Mouse (Mus musculus): ENCODE results near the gene Thsd4. TPM values are rescaled to one million over a fixed set of nuclear protein-coding genes. Genes with fewer than 3 reads are reported as not detected.
"Not testable (repeated sequence)": the region's sequence is repeated elsewhere in the genome, so short reads cannot be mapped to it uniquely, and the experiment has no call there.

Gene Thsd4
- polyA plus RNA-seq, 1 experiment from 2014 or later: 24.5 TPM

DNA sequence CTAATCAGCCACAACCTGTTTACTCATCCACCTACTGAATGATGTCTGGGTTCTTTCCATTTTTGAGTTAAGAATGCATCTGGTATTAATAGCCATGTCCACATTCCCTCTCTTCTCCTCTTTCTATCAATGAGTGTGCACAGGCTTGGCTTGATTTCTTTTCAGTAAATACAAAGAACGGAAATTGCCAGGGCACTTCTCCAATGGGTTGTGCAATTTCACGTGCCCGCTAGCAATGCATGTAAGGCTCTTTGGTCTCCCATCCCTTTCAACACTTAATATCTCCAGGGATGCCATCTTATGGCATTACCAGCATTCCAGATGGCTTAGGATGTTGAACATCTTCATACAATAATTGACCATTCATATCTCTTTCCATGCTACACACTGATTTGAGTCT, 345.5 kb downstream of the Thsd4 start:
- H3K4me3 ChIP-seq (ENCODE audit: low read length): no peak overlapping the region
- no peak overlapping the region for H3K4me2 ChIP-seq (replicated peaks; ENCODE audit: low read depth, low read length)
- H3K9ac ChIP-seq (replicated peaks; ENCODE audit: low read length): no peak overlapping the region
- ATAC-seq (ENCODE audit: low FRiP score, low TSS enrichment): no peak
- no peaks in the 10 kb centered on the region; the same call in 1 of the 2 replicates for H3K4me1 ChIP-seq (ENCODE audit: insufficient read depth, low read length)
- H3K27ac ChIP-seq (ENCODE audit: low read length): no peak overlapping the region
- no peaks in the 10 kb centered on the region for H3K9me3 ChIP-seq (ENCODE audit: low read length)
- H3K36me3 ChIP-seq (ENCODE audit: insufficient read depth, low read length): no peaks in the 10 kb centered on the region
- 98% methylated on average over 3 of the region's 3 CpGs for WGBS
- no peaks in the 10 kb centered on the region for H3K27me3 ChIP-seq (ENCODE audit: insufficient read depth, low read length)

DNA sequence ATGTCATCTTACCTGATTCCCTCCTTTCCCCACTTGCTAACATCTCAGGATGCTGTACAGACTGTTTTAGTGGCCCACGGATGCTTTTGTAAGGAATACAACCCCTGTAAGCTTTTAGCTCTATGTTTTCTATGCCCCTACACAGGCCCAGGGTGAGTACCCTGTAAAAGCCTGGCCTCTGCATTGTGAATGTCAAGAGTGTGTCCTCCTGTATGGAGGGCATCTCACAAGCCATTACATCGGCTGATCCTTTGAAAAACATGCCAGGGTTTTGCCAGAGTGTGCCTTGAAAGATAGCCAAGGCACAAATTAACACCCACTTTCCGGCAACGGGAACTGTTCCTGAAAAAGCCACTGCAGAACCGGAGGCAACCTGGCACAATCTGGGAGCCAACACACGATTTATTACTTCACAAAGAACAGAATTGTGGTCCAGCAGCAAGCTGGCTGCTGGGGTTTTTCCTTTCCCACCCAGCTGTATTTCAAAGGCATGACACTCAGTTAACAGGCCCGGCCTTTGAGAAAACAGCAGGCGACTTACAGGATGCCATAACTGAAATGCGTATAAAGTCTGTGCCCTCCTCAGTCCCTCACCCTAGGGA, 349.3 kb downstream of the Thsd4 start:
- not testable (repeated sequence) for H3K27me3 ChIP-seq (ENCODE audit: insufficient read depth, low read length); ATAC-seq (ENCODE audit: low FRiP score, low TSS enrichment); H3K9me3 ChIP-seq (ENCODE audit: low read length); H3K9ac ChIP-seq (replicated peaks; ENCODE audit: low read length); H3K36me3 ChIP-seq (ENCODE audit: insufficient read depth, low read length); H3K4me2 ChIP-seq (replicated peaks; ENCODE audit: low read depth, low read length); H3K4me3 ChIP-seq (ENCODE audit: low read length); H3K27ac ChIP-seq (ENCODE audit: low read length); H3K4me1 ChIP-seq (ENCODE audit: insufficient read depth, low read length)
- WGBS: 23% methylated on average over 8 of the region's 9 CpGs

GRCm38 (mm10) chr9:60166990-60167389, 354.9 kb downstream of the Thsd4 start:
- no peak for ATAC-seq (ENCODE audit: low FRiP score, low TSS enrichment)
- Histone ChIP-seq H3K9me3 (ENCODE audit: low read length) (no peaks in the 10 kb centered on the region), H3K9ac (replicated peaks; ENCODE audit: low read length) (no peak overlapping the region), H3K4me3 (ENCODE audit: low read length) (no peak overlapping the region), H3K36me3 (ENCODE audit: insufficient read depth, low read length) (no peaks in the 10 kb centered on the region), H3K4me1 (ENCODE audit: insufficient read depth, low read length) (no peaks in the 10 kb centered on the region), H3K27ac (ENCODE audit: low read length) (no peak overlapping the region), H3K4me2 (replicated peaks; ENCODE audit: low read depth, low read length) (no peak overlapping the region), H3K27me3 (ENCODE audit: insufficient read depth, low read length) (no peaks in the 10 kb centered on the region)
- 74% methylated on average over 4 of the region's 4 CpGs for WGBS

- no peak overlapping the region for H3K9ac ChIP-seq (replicated peaks; ENCODE audit: low read length)
- no peak overlapping the region for H3K4me2 ChIP-seq (replicated peaks; ENCODE audit: low read depth, low read length)
- 0 out of 2 replicates have a peak, but pooled peaks cover 2% of the 10 kb centered on the region for H3K4me1 ChIP-seq (ENCODE audit: insufficient read depth, low read length)
- no peak overlapping the region for H3K4me3 ChIP-seq (ENCODE audit: low read length)
- H3K9me3 ChIP-seq (ENCODE audit: low read length): no peaks in the 10 kb centered on the region
- H3K36me3 ChIP-seq (ENCODE audit: insufficient read depth, low read length): no peaks in the 10 kb centered on the region
- WGBS: 10% methylated on average over 5 of the region's 5 CpGs
- no peaks in the 10 kb centered on the region for H3K27me3 ChIP-seq (ENCODE audit: insufficient read depth, low read length)
- no peak for ATAC-seq (ENCODE audit: low FRiP score, low TSS enrichment)
- no peak overlapping the region for H3K27ac ChIP-seq (ENCODE audit: low read length)
These were observed 361.0 kb downstream of the Thsd4 start for GRCm38 (mm10) chr9:60160855-60161254.

DNA sequence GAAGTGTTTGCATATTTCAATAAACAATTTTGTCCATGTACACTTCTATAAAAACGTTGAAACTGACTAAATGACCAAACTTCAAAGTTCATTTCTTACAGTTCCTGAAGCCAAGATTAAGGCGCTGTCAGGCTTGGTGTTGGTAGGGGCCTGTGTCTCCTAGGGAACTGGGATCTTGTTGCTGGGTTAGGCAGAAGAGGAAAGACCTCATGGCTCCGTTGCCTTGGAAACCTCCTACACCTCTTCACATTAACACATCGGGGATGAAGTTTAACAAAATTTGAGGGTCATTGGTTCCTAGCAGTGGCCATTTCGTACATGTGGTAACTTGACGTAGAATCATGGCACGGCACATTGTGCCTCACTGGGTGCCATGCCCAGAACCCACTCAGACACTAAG, 361.7 kb downstream of the Thsd4 start:
- 69% methylated on average over 7 of the region's 7 CpGs for WGBS

GRCm38 (mm10) chr9:60152990-60153389, 368.9 kb downstream of the Thsd4 start:
- H3K27me3 ChIP-seq (ENCODE audit: insufficient read depth, low read length): no peaks in the 10 kb centered on the region
- no peak for ATAC-seq (ENCODE audit: low FRiP score, low TSS enrichment)
- H3K4me1 ChIP-seq (ENCODE audit: insufficient read depth, low read length): no peaks in the 10 kb centered on the region
- H3K36me3 ChIP-seq (ENCODE audit: insufficient read depth, low read length): no peaks in the 10 kb centered on the region
- no peak overlapping the region for H3K4me3 ChIP-seq (ENCODE audit: low read length)
- no peaks in the 10 kb centered on the region for H3K9me3 ChIP-seq (ENCODE audit: low read length)
- no peak overlapping the region for H3K27ac ChIP-seq (ENCODE audit: low read length)
- no peak overlapping the region for H3K9ac ChIP-seq (replicated peaks; ENCODE audit: low read length)
- no peak overlapping the region for H3K4me2 ChIP-seq (replicated peaks; ENCODE audit: low read depth, low read length)
- 100% methylated on average over 1 of the region's 1 CpGs for WGBS

More for the DNA sequence above, 361.7 kb downstream of the Thsd4 start:
- H3K9ac ChIP-seq (replicated peaks; ENCODE audit: low read length): no peak overlapping the region
- no peaks in the 10 kb centered on the region for H3K9me3 ChIP-seq (ENCODE audit: low read length)
- no peak overlapping the region for H3K27ac ChIP-seq (ENCODE audit: low read length)
- 0 out of 2 replicates have a peak, but pooled peaks cover 2% of the 10 kb centered on the region for H3K4me1 ChIP-seq (ENCODE audit: insufficient read depth, low read length)
- no peaks in the 10 kb centered on the region for H3K36me3 ChIP-seq (ENCODE audit: insufficient read depth, low read length)
- no peaks in the 10 kb centered on the region for H3K27me3 ChIP-seq (ENCODE audit: insufficient read depth, low read length)
- H3K4me3 ChIP-seq (ENCODE audit: low read length): no peak overlapping the region
- ATAC-seq (ENCODE audit: low FRiP score, low TSS enrichment): no peak
- no peak overlapping the region for H3K4me2 ChIP-seq (replicated peaks; ENCODE audit: low read depth, low read length)

DNA sequence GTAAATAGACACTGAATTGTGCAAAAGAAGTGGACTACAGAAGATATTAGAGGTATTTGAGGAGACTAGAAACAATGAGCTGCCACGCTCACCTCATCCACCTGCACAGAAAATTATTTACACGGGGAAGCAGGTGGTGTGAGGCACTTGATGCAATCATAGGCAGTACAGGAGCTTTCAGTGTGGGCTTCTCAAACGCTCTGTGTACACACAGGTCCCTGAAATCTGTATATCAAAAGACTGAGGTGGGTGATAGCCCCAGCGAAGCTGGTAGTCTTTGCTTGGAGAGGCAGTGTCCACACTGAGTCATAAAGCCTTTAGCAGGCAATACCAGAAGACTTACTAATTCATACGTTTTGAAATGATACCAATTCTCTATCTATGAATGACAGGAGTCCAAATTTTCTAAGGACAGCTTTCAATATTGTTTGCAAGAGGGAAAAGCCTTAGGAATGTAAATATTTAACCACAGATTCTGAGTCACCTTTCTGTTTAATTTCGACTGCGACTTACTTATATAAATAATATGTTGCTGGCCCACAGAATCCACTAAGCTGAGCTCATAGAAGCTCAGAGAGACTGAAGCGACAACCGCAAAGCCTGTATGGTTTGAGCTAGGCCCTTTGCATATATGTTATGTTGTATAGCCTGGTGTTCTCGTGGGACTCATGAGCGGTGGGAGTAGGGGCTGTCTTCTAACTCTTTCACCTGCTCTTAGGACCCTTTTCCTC, 369.8 kb downstream of the Thsd4 start:
- H3K4me1 ChIP-seq (ENCODE audit: insufficient read depth, low read length): no peaks in the 10 kb centered on the region
- H3K9ac ChIP-seq (replicated peaks; ENCODE audit: low read length): no peak overlapping the region
- ATAC-seq (ENCODE audit: low FRiP score, low TSS enrichment): no peak
- no peaks in the 10 kb centered on the region for H3K9me3 ChIP-seq (ENCODE audit: low read length)
- H3K27me3 ChIP-seq (ENCODE audit: insufficient read depth, low read length): no peaks in the 10 kb centered on the region
- WGBS: 86% methylated on average over 11 of the region's 11 CpGs
- no peak overlapping the region for H3K27ac ChIP-seq (ENCODE audit: low read length)
- H3K4me3 ChIP-seq (ENCODE audit: low read length): no peak overlapping the region
- no peak overlapping the region for H3K4me2 ChIP-seq (replicated peaks; ENCODE audit: low read depth, low read length)
- H3K36me3 ChIP-seq (ENCODE audit: insufficient read depth, low read length): no peaks in the 10 kb centered on the region

DNA sequence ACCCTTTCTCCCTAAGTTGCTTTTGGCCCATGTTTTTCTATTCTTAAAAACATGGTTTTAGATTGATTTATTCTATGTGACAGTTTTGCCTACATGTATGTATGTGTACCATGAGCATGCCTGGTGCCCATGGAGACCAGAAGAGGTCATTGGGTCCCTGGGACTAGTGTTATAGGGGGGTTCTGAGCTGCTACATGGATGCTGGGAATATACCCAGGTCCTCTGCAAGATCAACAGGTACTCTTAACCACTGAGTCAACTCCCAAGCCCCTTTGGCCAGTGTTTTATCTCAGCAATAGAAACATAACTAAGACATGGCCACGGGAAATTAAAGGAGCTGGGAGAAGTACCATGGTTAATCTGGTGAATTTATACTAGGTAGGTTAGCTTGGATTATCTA, 371.3 kb downstream of the Thsd4 start:
- no peak overlapping the region for H3K4me2 ChIP-seq (replicated peaks; ENCODE audit: low read depth, low read length)
- no peaks in the 10 kb centered on the region for H3K9me3 ChIP-seq (ENCODE audit: low read length)
- no peak overlapping the region for H3K4me3 ChIP-seq (ENCODE audit: low read length)
- H3K27me3 ChIP-seq (ENCODE audit: insufficient read depth, low read length): no peaks in the 10 kb centered on the region
- 77% methylated on average over 1 of the region's 1 CpGs for WGBS
- H3K27ac ChIP-seq (ENCODE audit: low read length): no peak overlapping the region
- H3K36me3 ChIP-seq (ENCODE audit: insufficient read depth, low read length): no peaks in the 10 kb centered on the region
- ATAC-seq (ENCODE audit: low FRiP score, low TSS enrichment): no peak
- no peak overlapping the region for H3K9ac ChIP-seq (replicated peaks; ENCODE audit: low read length)
- no peaks in the 10 kb centered on the region for H3K4me1 ChIP-seq (ENCODE audit: insufficient read depth, low read length)

DNA sequence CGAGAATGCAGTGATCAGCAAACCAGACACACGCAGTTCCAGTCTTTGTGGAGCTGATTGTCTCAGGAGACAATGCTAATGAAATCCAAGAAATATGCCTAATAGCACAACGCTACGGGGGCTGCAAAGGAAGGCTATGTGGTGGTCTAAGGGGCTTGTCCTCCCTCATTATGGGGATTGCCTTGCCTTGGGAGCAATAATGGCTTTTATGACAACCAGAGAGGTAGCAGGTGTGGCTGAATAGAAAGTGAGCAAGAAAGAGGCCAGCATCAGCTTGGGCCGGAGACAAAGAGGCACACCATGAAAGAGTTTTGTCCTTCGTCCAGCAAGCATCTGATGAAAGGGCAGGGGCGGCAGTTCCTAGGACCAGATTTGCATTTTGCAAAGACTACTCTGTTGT, 372.9 kb downstream of the Thsd4 start:
- Histone ChIP-seq H3K9me3 (ENCODE audit: low read length) (no peaks in the 10 kb centered on the region), H3K27ac (ENCODE audit: low read length) (no peak overlapping the region), H3K4me3 (ENCODE audit: low read length) (no peak overlapping the region), H3K4me1 (ENCODE audit: insufficient read depth, low read length) (no peaks in the 10 kb centered on the region), H3K4me2 (replicated peaks; ENCODE audit: low read depth, low read length) (no peak overlapping the region), H3K9ac (replicated peaks; ENCODE audit: low read length) (no peak overlapping the region), H3K27me3 (ENCODE audit: insufficient read depth, low read length) (no peaks in the 10 kb centered on the region), H3K36me3 (ENCODE audit: insufficient read depth, low read length) (no peaks in the 10 kb centered on the region)
- no peak for ATAC-seq (ENCODE audit: low FRiP score, low TSS enrichment)
- WGBS: 75% methylated on average over 7 of the region's 7 CpGs

GRCm38 (mm10) chr9:60147401-60147800, 374.4 kb downstream of the Thsd4 start:
- no peak overlapping the region for H3K9ac ChIP-seq (replicated peaks; ENCODE audit: low read length)
- H3K9me3 ChIP-seq (ENCODE audit: low read length): no peaks in the 10 kb centered on the region
- 66% methylated on average over 4 of the region's 4 CpGs for WGBS
- no peak overlapping the region for H3K4me3 ChIP-seq (ENCODE audit: low read length)
- ATAC-seq (ENCODE audit: low FRiP score, low TSS enrichment): no peak
- H3K4me2 ChIP-seq (replicated peaks; ENCODE audit: low read depth, low read length): no peak overlapping the region
- H3K27ac ChIP-seq (ENCODE audit: low read length): no peak overlapping the region
- H3K27me3 ChIP-seq (ENCODE audit: insufficient read depth, low read length): no peaks in the 10 kb centered on the region
- H3K36me3 ChIP-seq (ENCODE audit: insufficient read depth, low read length): no peaks in the 10 kb centered on the region
- H3K4me1 ChIP-seq (ENCODE audit: insufficient read depth, low read length): no peaks in the 10 kb centered on the region

Measured in kidney, embryonic 16.5 days (tissue).